Mouse (Mus musculus) myocyte (in vitro differentiated cells): ENCODE data around the gene Kif5c. TPM values are rescaled to one million over a fixed set of nuclear protein-coding genes. Genes with fewer than 3 reads are reported as not detected.

Experiments
- H3K27me3 ChIP-seq: one replicate; pipeline ENCODE4 v1.6.1; 2011; ENCODE audit not compliant: control insufficient read depth, insufficient read depth, insufficient read length
- H3K36me3 ChIP-seq: one replicate; pipeline ENCODE4 v1.6.1; 2011; ENCODE audit not compliant: control insufficient read depth, insufficient read depth
- H3K4me2 ChIP-seq: one replicate; pipeline ENCODE4 v1.6.1; 2011; ENCODE audit warnings: low read depth, control low read depth
- H3K4me3 ChIP-seq: one replicate; pipeline ENCODE4 v1.5.1; 2011; ENCODE audit warnings: mild to moderate bottlenecking, control low read depth, moderate library complexity
- H3K79me2 ChIP-seq: one replicate; pipeline ENCODE4 v1.6.1; 2011; ENCODE audit not compliant: control insufficient read depth, insufficient read depth
- H3ac ChIP-seq: one replicate; pipeline ENCODE4 v1.6.1; 2011; ENCODE audit not compliant: control insufficient read depth, insufficient read length
- CEBPB ChIP-seq: IDR thresholded peaks from 2 replicates; pipeline ENCODE4 v1.6.1; 2011; ENCODE audit warnings: mild to moderate bottlenecking, moderate library complexity; ENCODE audit not compliant: poor library complexity, insufficient read depth, severe bottlenecking
- E2F4 ChIP-seq: IDR thresholded peaks from one replicate; pipeline ENCODE4 v1.6.1; 2011; ENCODE audit warnings: mild to moderate bottlenecking, control low read depth, moderate library complexity; ENCODE audit not compliant: insufficient read depth
- MAX ChIP-seq: IDR thresholded peaks from one replicate; pipeline ENCODE4 v1.6.1; 2011; ENCODE audit warnings: low read depth, mild to moderate bottlenecking, control low read depth
- MYOD1 ChIP-seq, 3 experiments: IDR thresholded peaks; one replicate each; pipeline ENCODE4 v1.6.1; 2011; ENCODE audit warnings: control low read depth in 2 of 3, low read depth in 2 of 3, mild to moderate bottlenecking in 2 of 3, moderate library complexity in 1 of 3; ENCODE audit not compliant: insufficient read length in 2 of 3, control insufficient read depth in 1 of 3
- MYOG ChIP-seq, 3 experiments: IDR thresholded peaks; one replicate each; pipeline ENCODE4 v1.6.1; 2011; ENCODE audit warnings: control low read depth in 2 of 3, low read depth in 2 of 3, mild to moderate bottlenecking in 2 of 3; ENCODE audit not compliant: insufficient read length in 2 of 3, control insufficient read depth in 1 of 3, insufficient read depth in 1 of 3
- POLR2A ChIP-seq: IDR thresholded peaks from one replicate; pipeline ENCODE4 v1.6.1; 2011; ENCODE audit warnings: low read depth, mild to moderate bottlenecking, control low read depth, moderate library complexity; ENCODE audit not compliant: insufficient read length
- POLR2AphosphoS2 ChIP-seq: IDR thresholded peaks from one replicate; pipeline ENCODE4 v1.6.1; 2011; ENCODE audit warnings: low read depth, control low read depth; ENCODE audit not compliant: insufficient read length
- REST ChIP-seq: IDR thresholded peaks from one replicate; pipeline ENCODE4 v1.6.1; 2011; ENCODE audit warnings: mild to moderate bottlenecking, control low read depth, moderate library complexity; ENCODE audit not compliant: insufficient read depth, insufficient read length
- SRF ChIP-seq: IDR thresholded peaks from one replicate; pipeline ENCODE4 v1.6.1; 2011; ENCODE audit warnings: low read depth; ENCODE audit not compliant: control insufficient read depth, insufficient read length
- TCF12 ChIP-seq: IDR thresholded peaks from one replicate; pipeline ENCODE4 v1.6.1; 2011; ENCODE audit warnings: mild to moderate bottlenecking, control low read depth; ENCODE audit not compliant: poor library complexity, insufficient read depth, severe bottlenecking
- TCF3 ChIP-seq: IDR thresholded peaks from one replicate; pipeline ENCODE4 v1.6.1; 2011; ENCODE audit warnings: low read depth, control low read depth; ENCODE audit not compliant: insufficient read length
- USF1 ChIP-seq: IDR thresholded peaks from one replicate; pipeline ENCODE4 v1.6.1; 2011; ENCODE audit warnings: low read depth, mild to moderate bottlenecking, control low read depth, moderate library complexity
- polyA plus RNA-seq: library from polyadenylated mRNA; unstranded; fragments of >200 nt; fragmentation: generic; extraction: Trizol; gene quantifications from one replicate; pipeline ENCODE4 v1.2.1, GENCODE M21; 2012; ENCODE audit warnings: missing spikeins

Kif5c gene
- polyA plus RNA-seq, 1 experiment, result 6.2 TPM

DNA sequence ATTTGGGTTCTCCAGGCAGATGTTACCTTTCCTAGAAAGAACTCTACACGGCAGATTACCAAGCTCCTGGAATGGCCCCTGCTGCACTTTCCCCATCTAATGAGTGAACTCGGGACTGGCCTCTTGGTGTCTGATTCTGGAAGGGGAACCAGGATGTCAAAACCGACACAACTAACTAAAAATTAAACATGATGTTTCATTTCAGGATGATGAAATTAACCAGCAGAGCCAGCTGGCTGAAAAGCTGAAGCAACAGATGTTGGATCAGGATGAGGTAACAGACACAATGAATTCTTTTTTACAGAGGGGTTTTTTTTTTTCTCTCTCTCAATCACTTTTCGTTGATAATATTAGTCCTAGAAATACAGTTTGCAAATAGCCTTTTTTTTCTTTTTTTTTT lies 108.6 kb downstream of the Kif5c start:
- Histone ChIP-seq H3K79me2 (no peaks in the 10 kb centered on the region), H3K36me3 (no peaks in the 10 kb centered on the region), H3ac (no peak overlapping the region), H3K4me3 (no peak overlapping the region), H3K4me2 (peak overlapping the region; percentile 62), H3K27me3 (no peaks in the 10 kb centered on the region)
- TF ChIP-seq POLR2A, result no peak
- TF ChIP-seq CEBPB, result no peak
- no peak for TF ChIP-seq MYOD1 (IDR thresholded peaks at IDR 0.05; ENCODE audit: control insufficient read depth in 1 of 3, insufficient read length in 2 of 3, low read depth in 2 of 3)
- no peak for TF ChIP-seq MYOG (IDR thresholded peaks at IDR 0.05; ENCODE audit: control insufficient read depth in 1 of 3, insufficient read depth in 1 of 3, insufficient read length in 2 of 3, low read depth in 2 of 3)
- no peak for TF ChIP-seq POLR2AphosphoS2
- no peak for TF ChIP-seq TCF12
- TF ChIP-seq MAX, result no peak
- no peak for TF ChIP-seq SRF
- no peak for TF ChIP-seq TCF3
- TF ChIP-seq USF1, result no peak
- no peak for TF ChIP-seq E2F4
- TF ChIP-seq REST, result no peak

DNA sequence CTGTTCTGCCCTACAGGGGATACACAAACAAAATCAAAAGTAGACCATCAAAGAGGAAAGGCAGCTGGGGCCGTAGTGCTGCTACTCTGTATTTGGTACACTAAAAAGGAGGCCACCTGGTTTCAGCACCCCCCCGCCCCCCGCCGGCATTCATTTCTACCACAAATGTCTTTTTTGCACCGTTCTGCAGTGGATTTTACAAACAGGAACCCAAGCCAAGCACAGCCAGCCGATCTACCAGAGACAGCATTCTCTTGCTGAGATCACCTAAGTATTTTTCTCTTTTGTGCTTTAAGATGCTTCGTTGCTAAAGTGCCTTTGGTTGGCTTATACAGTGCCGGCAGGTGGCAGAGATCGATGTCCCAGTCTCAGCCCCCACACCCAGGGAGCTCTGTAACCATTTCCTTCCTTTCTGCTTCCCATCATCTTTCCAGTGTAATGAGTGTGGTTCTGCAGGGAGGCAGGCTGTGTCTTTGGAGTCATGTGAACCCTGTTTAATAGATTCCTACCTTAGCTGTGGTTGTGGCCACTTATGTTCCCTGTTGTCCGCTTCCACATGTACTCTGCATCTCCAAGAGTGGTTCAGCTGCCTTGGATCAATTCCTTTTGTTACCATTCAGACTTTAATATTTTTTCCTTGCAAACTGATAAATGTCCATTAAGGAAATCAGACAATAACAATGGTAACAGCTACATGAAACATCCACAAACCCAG lies 110.0 kb downstream of the Kif5c start:
- Histone ChIP-seq H3K36me3 (no peaks in the 10 kb centered on the region), H3K79me2 (no peaks in the 10 kb centered on the region), H3K4me2 (no peak overlapping the region), H3K27me3 (no peaks in the 10 kb centered on the region), H3ac (no peak overlapping the region), H3K4me3 (no peak overlapping the region)
- TF ChIP-seq MAX (no peak), MYOD1 (IDR thresholded peaks at IDR 0.05; ENCODE audit: control insufficient read depth in 1 of 3, insufficient read length in 2 of 3, low read depth in 2 of 3) (no peak), MYOG (IDR thresholded peaks at IDR 0.05; ENCODE audit: control insufficient read depth in 1 of 3, insufficient read depth in 1 of 3, insufficient read length in 2 of 3, low read depth in 2 of 3) (no peak), SRF (no peak), POLR2A (no peak), POLR2AphosphoS2 (no peak)

DNA sequence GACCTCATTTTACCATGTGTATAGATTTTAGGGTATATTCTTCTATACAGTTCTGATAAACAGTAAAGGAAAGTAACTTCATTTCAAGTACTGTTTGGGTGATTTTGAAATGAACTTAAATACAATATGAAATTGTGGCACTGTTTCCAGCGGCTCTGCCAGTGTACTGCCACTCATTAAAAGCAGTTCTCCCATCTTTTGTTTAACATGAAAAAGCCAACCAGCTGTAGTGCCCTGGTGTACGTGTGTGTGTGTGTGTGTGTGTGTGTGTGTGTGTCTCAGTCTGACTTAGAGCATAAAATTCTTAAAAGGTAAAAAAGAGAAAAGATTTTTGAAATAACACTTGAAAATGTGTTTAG lies 110.5 kb downstream of the Kif5c start:
- H3K27me3 ChIP-seq, result no peaks in the 10 kb centered on the region
- H3K4me3 ChIP-seq, result no peak overlapping the region
- no peak for TF ChIP-seq MYOD1 (IDR thresholded peaks at IDR 0.05; ENCODE audit: control insufficient read depth in 1 of 3, insufficient read length in 2 of 3, low read depth in 2 of 3)
- no peak for TF ChIP-seq POLR2AphosphoS2
- TF ChIP-seq REST, result no peak
- no peak for TF ChIP-seq E2F4
- no peak for TF ChIP-seq MYOG (IDR thresholded peaks at IDR 0.05; ENCODE audit: control insufficient read depth in 1 of 3, insufficient read depth in 1 of 3, insufficient read length in 2 of 3, low read depth in 2 of 3)
- TF ChIP-seq SRF, result no peak
- TF ChIP-seq POLR2A, result no peak
- no peak for TF ChIP-seq TCF3
- TF ChIP-seq USF1, result no peak
- no peak for TF ChIP-seq TCF12
- no peak for TF ChIP-seq MAX
- no peak for TF ChIP-seq CEBPB
- H3K79me2 ChIP-seq, result no peaks in the 10 kb centered on the region
- H3ac ChIP-seq, result no peak overlapping the region
- H3K4me2 ChIP-seq, result no peak overlapping the region
- no peaks in the 10 kb centered on the region for H3K36me3 ChIP-seq

DNA sequence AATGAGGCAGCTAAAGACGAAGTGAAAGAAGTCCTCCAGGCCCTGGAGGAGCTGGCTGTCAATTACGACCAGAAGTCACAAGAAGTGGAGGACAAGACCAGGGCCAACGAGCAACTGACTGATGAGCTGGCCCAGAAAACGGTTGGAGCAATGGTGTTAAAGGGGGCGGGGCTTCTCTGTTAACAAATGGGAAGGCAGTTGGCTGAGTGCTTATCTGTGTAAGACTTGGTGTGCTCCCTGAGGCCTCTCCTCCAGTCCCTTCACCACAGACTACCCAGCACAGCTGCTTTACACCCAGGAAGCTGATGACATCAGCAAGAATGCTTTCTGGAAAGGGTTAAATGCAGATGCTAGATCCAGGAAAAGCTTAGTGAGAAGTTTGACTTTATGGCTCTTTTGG lies 111.1 kb downstream of the Kif5c start:
- H3K4me3 ChIP-seq, result no peak overlapping the region
- TF ChIP-seq USF1 (no peak), MYOG (IDR thresholded peaks at IDR 0.05; ENCODE audit: control insufficient read depth in 1 of 3, insufficient read depth in 1 of 3, insufficient read length in 2 of 3, low read depth in 2 of 3) (peak in 1 of 3 experiments; percentile 35), TCF12 (no peak), REST (no peak), MYOD1 (IDR thresholded peaks at IDR 0.05; ENCODE audit: control insufficient read depth in 1 of 3, insufficient read length in 2 of 3, low read depth in 2 of 3) (no peak), POLR2A (no peak), E2F4 (no peak), POLR2AphosphoS2 (no peak)

More for the DNA sequence above, 111.1 kb downstream of the Kif5c start:
- Histone ChIP-seq H3K79me2 (no peaks in the 10 kb centered on the region), H3K4me2 (peak overlapping the region; percentile 13), H3K36me3 (no peaks in the 10 kb centered on the region), H3ac (no peak overlapping the region), H3K27me3 (no peaks in the 10 kb centered on the region)
